Mouse (Mus musculus): ENCODE results near the gene Dennd4b. TPM values are rescaled to one million over a fixed set of nuclear protein-coding genes. Genes with fewer than 3 reads are reported as not detected.
A peak's percentile ranks its signal among the peaks of the same experiment; 100 is the strongest.

The Dennd4b gene
- total RNA-seq, 2 experiments from 2014 or later: 33.7 to 35.6 TPM

- H3K27ac ChIP-seq: peak within 1 kb of the TSS; percentile 99
- peak; percentile 100 for DNase-seq (ENCODE audit: low spot score in 2 of 2)
- peak; percentile 17 for TF ChIP-seq CTCF (conservative IDR thresholded peaks at IDR 0.05)
- peak within 1 kb of the TSS; percentile 68 for H3K4me3 ChIP-seq
Measured at GRCm38 (mm10) chr3:90292345-90293275, 27.6 kb downstream of the Dennd4b start, which contains the start of gene Gatad2b. TSS of gene Gatad2b (plus strand) at chr3:90293178.

- H3K4me3 ChIP-seq: peak overlapping the region; percentile 68
- peak overlapping the region; percentile 98 for H3K27ac ChIP-seq
- no peak for TF ChIP-seq CTCF (conservative IDR thresholded peaks at IDR 0.05)
- peak in 1 of 2 experiments; percentile 41 for DNase-seq (ENCODE audit: low spot score in 2 of 2)
Measured at GRCm38 (mm10) chr3:90293352-90294063, 28.5 kb downstream of the Dennd4b start.

- no peak for TF ChIP-seq CTCF (conservative IDR thresholded peaks at IDR 0.05)
- peak overlapping the region; percentile 98 for H3K27ac ChIP-seq
- no peak for DNase-seq (ENCODE audit: low spot score in 2 of 2)
Measured at GRCm38 (mm10) chr3:90294064-90294440, 29.1 kb downstream of the Dennd4b start.

GRCm38 (mm10) chr3:90294651-90295050, 29.7 kb downstream of the Dennd4b start:
- no peak for DNase-seq (ENCODE audit: low spot score in 2 of 2)
- 0 out of 2 replicates have a peak overlapping the region, but pooled peaks have one; percentile 98 for H3K27ac ChIP-seq
- TF ChIP-seq CTCF (conservative IDR thresholded peaks at IDR 0.05): no peak

More at GRCm38 (mm10) chr3:90294064-90294440, 29.1 kb downstream of the Dennd4b start:
- H3K4me3 ChIP-seq: peak overlapping the region; percentile 68

GRCm38 (mm10) chr3:90305801-90306200, 40.8 kb downstream of the Dennd4b start:
- DNase-seq (ENCODE audit: low spot score in 2 of 2): no peak
- H3K27ac ChIP-seq: no peak overlapping the region
- TF ChIP-seq CTCF (conservative IDR thresholded peaks at IDR 0.05): no peak

More at GRCm38 (mm10) chr3:90294651-90295050, 29.7 kb downstream of the Dennd4b start:
- peak overlapping the region; percentile 68 for H3K4me3 ChIP-seq

DNA sequence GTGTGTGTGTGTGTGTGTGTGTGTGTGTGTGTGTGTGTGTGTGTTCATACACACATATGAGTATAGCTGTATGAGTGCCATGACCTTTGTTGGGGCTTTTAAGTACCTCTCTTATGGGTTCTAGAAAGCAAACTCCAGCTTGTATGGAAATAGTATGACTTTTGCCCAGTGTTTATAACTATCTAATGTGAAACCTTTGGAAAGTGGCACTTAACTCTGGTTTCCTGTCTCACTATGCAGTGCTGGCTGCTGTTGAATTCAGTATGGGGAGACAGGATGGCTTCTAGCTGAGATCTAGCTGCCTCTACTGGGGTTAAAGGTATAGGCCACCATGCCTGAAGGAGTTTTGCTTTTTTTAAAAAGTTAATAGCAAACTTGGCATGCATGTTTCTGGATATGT, 44.6 kb downstream of the Dennd4b start:
- no peak for TF ChIP-seq CTCF (conservative IDR thresholded peaks at IDR 0.05)
- no peak overlapping the region for H3K27ac ChIP-seq
- no peak overlapping the region for H3K4me3 ChIP-seq
- no peak for DNase-seq (ENCODE audit: low spot score in 2 of 2)

More at GRCm38 (mm10) chr3:90305801-90306200, 40.8 kb downstream of the Dennd4b start:
- no peak overlapping the region for H3K4me3 ChIP-seq

- Histone ChIP-seq H3K4me3 (no peak overlapping the region), H3K27ac (no peak overlapping the region)
- DNase-seq (ENCODE audit: low spot score in 2 of 2): no peak
- peak; percentile 68 for TF ChIP-seq CTCF (conservative IDR thresholded peaks at IDR 0.05)
Measured at GRCm38 (mm10) chr3:90313367-90313766, 48.4 kb downstream of the Dennd4b start.

DNA sequence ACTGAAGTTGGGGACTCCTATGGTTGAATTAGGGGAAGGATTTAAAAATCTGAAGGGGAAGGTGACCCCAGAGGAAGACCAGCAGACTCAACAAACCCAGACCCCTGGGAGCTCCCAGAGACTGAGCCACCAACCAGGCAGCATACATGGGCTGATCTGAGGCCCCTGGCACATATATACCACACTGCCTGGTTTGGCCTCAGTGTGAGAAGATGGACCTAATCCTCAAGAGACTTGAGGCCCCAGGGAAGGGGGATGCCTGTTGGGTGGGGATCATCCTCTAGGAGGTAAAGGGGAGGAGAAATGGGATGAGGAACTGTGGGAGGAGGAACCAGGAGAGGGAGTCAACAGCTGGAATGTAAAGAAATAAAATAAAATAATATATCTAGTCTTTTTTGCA, 49.3 kb downstream of the Dennd4b start:
- H3K4me3 ChIP-seq: no peak overlapping the region
- TF ChIP-seq CTCF (conservative IDR thresholded peaks at IDR 0.05): no peak
- no peak overlapping the region for H3K27ac ChIP-seq
- no peak for DNase-seq (ENCODE audit: low spot score in 2 of 2)

- DNase-seq (ENCODE audit: low spot score in 2 of 2): no peak
- Histone ChIP-seq H3K4me3 (no peak overlapping the region), H3K27ac (peak overlapping the region; percentile 43; the same call in 1 of the 2 replicates)
- no peak for TF ChIP-seq CTCF (conservative IDR thresholded peaks at IDR 0.05)
Measured at GRCm38 (mm10) chr3:90322289-90322688, 57.3 kb downstream of the Dennd4b start.

DNA sequence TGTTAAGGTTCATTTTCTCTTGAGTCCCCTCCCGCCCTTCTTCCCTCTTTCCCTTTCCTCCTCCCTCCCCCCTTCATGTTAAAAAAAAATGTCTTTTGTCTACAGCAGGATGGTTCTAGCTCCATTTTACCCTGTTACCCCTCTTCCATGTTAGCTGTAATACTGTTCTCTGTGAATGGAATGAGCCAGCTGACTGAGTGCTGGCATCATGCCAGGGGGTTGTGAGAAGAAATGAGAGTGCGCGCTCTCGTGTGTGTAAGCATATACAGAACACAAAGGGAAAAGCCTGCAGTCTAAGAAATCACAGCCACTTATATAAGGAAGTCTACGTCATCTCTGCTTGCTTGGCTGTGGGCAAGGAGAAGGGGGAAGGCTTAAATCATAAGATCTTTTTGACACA, 58.1 kb downstream of the Dennd4b start:
- Histone ChIP-seq H3K4me3 (no peak overlapping the region), H3K27ac (peak overlapping the region; percentile 43; the same call in 1 of the 2 replicates)
- TF ChIP-seq CTCF (conservative IDR thresholded peaks at IDR 0.05): no peak
- DNase-seq (ENCODE audit: low spot score in 2 of 2): peak; percentile 63 to 67

Small RNAs within 50 kb of the gene (microRNA-seq; reads per million reads assigned to microRNA genes)
- gene Mir7012: 0.32 to 0.55 reads per million in 2 experiments

Other genes starting within 250 kb of the Dennd4b start
- gene 4933434E20Rik, start 213.5 kb upstream of the Dennd4b start, total RNA-seq (2021): 100 to 1,000 TPM in 1 of 2 experiments, 10 to 100 TPM in 1; 89.6 to 101 TPM
- gene Ubap2l, start 212.6 kb upstream of the Dennd4b start, total RNA-seq (2021): 100 to 1,000 TPM; 173 to 179 TPM
- 100 to 1,000 TPM; 177 to 183 TPM for gene Tpm3, start 192.5 kb upstream of the Dennd4b start, total RNA-seq (2021)
- under 1 TPM; 0.25 to 0.33 TPM for gene Nup210l, start 161.1 kb upstream of the Dennd4b start, total RNA-seq (2021)
- 100 to 1,000 TPM; 995 to 997 TPM for gene Rps27, start 51.5 kb upstream of the Dennd4b start, total RNA-seq (2021)
- gene Rab13, start 51.5 kb upstream of the Dennd4b start, total RNA-seq (2021): 1 to 10 TPM; 6.2 to 8.8 TPM
- gene Jtb, start 33.6 kb upstream of the Dennd4b start, total RNA-seq (2021): 10 to 100 TPM; 44.3 to 45.3 TPM
- gene Creb3l4, start 21.7 kb upstream of the Dennd4b start, total RNA-seq (2021): not detected
- gene Slc39a1, start 17.0 kb upstream of the Dennd4b start, total RNA-seq (2021): 10 to 100 TPM; 42.5 to 45.5 TPM
- 10 to 100 TPM; 38.3 to 49.5 TPM for gene Crtc2, start 11.0 kb upstream of the Dennd4b start, total RNA-seq (2021)
- gene Gatad2b, start 28.0 kb downstream of the Dennd4b start, total RNA-seq (2021): 100 to 1,000 TPM; 107 to 108 TPM
- gene Slc27a3, start 124.8 kb downstream of the Dennd4b start, total RNA-seq (2021): 10 to 100 TPM; 15.0 to 17.2 TPM
- 10 to 100 TPM; 74.1 to 75.4 TPM for gene Ints3, start 168.4 kb downstream of the Dennd4b start, total RNA-seq (2021)
- gene Npr1, start 200.7 kb downstream of the Dennd4b start, total RNA-seq (2021): 1 to 10 TPM; 6.5 to 7.4 TPM
- gene Ilf2, start 210.9 kb downstream of the Dennd4b start, total RNA-seq (2021): 10 to 100 TPM; 85.4 to 88.0 TPM
- 10 to 100 TPM; 53.4 to 54.5 TPM for gene Snapin, start 225.8 kb downstream of the Dennd4b start, total RNA-seq (2021)
- gene Chtop, start 244.3 kb downstream of the Dennd4b start, total RNA-seq (2021): 100 to 1,000 TPM; 152 to 153 TPM
- 10 to 100 TPM; 89.9 to 92.1 TPM for gene S100a1, start 249.2 kb downstream of the Dennd4b start, total RNA-seq (2021)
- gene S100a13, start 249.2 kb downstream of the Dennd4b start, total RNA-seq (2021): 10 to 100 TPM; 20.2 to 20.6 TPM

All from layer of hippocampus, adult 2 months (tissue).